Mouse (Mus musculus): ENCODE results near the gene Cdh13.

The Cdh13 gene

DNA sequence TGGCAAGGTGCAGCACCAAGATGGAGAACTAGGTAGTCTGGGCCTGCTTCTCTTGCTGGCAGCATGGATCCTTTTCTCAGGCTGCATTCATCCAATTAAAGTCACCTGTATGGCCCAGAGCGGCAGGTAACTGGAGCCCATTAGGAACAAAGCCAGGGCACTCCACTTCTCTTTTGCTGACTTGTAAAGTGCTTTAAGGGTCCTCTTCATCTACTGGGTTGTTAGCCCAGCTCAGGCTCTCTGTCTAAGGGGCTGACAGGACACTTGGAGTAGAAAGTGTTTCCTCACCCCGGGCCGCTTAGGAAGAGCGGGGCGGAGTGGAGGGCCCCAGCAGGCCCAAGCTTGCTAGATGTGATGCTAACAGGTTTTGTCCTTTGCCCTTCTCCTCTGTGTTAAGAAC lies 12.9 kb downstream of the Cdh13 start:
- in situ Hi-C loops (cut with MboI, MseI) = no loop called here

DNA sequence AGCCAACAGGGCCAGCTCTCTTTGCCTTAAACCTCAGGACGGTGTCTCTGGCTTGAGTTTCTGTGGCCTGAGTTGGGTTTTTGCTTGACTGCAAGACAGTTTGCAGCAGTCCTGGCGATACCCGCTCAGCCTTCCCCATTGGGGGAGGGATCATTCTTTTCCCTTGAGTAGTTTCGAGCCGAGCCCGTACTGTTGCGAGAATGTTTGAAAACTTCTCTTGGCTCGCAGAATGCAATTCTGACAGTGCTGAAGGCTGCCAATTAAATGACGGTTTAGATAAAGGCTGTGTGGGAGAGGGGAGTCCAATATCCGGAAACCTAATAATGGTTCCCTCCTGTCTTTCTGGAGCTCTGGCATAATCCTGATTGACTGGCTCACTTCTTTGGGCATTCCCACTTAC lies 23.4 kb downstream of the Cdh13 start:
- in situ Hi-C loops (cut with MboI, MseI) = no loop called here

DNA sequence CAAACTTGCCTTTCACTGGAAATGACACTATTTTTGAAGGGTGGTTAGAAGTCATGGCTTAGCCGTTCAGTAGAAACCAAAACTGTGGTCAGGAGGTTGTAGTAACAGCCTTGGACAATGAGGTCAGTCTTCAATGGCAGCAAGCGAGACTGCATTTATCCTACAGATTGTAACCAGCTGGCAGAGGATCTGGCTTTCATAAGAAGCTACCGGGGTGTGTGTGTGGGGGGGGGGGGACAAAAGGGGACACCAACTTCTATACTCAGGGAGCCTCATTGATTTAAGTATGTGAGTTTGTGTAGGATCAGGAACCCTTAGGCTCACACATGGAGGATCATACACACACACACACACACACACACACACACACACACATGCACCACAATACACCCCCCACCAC lies 25.6 kb downstream of the Cdh13 start:
- in situ Hi-C loops (cut with MboI, MseI) = no loop called here

DNA sequence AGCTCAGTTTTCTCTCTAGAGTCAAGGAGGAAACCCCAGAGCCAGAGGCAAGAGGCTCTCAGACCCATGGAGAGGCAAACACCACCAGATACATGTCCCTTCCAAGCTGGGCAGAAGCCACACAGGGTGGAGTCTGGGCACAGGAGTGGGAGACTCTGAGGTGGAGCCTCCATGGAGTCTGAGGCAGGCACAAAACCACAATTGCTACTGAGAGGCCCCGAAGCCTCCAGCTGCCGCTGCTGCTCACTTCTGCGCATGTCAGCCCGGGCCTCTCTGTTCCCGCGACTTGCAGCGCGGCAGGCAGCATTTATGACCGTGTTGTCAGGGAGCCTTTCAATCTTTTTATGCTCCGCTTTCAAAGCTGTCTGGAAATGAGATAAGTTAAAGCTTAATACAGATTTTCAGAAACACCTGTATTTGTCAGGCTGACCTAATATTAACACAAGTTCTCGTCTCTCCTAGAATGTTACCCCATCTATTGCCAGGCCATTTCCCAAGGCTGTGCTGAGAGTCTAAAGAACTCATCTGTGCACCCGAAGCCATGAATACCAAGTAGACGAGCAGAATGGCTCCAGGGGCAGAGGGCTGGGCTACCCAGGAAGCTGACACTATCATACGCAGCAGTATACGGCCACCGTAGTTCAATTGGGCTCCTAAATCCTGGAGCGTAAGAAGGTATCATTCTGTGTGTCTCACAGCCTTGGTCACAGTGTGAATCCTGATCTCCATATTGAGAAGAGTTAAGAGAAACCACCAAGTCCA lies 30.1 kb downstream of the Cdh13 start:
- in situ Hi-C loops (cut with MboI, MseI) = no loop called here

DNA sequence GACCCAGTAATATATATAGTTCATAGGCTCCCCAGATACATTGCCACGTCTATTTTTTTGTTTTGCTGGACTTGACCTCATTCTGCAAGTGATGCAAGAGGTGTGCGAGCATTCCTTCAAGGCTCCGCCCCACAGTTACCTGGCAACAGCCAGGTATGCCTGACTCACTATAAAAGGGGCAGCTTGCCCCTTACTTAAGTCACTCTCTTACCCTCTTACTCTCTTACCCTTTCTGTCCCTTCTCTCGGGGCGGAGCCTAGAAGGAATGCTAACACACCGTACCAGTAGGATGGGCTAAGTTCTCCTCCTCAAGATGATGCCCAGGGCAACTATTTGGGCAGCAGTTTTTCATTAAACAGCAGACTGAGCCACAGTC lies 30.6 kb downstream of the Cdh13 start:
- in situ Hi-C loops (cut with MboI, MseI) = no loop called here

DNA sequence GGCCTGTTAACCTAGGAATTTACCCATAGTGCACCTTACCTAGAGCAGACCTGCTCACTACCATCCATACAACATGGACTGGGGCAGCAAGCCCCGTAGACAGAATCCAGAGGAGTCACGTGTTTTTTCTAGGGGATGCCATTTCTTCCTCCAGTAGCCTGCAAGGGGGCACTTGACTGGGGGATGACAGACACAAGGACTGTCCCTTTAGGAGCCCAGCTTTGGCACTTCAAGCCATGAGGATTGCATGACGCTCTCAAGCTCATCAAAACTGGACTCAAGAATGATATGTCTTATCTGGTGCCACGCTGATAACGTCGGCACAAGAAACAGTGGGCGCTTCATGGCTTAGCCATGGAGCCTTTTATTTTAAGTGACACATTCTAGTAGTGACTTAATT lies 31.4 kb downstream of the Cdh13 start:
- in situ Hi-C loops (cut with MboI, MseI) = no loop called here

DNA sequence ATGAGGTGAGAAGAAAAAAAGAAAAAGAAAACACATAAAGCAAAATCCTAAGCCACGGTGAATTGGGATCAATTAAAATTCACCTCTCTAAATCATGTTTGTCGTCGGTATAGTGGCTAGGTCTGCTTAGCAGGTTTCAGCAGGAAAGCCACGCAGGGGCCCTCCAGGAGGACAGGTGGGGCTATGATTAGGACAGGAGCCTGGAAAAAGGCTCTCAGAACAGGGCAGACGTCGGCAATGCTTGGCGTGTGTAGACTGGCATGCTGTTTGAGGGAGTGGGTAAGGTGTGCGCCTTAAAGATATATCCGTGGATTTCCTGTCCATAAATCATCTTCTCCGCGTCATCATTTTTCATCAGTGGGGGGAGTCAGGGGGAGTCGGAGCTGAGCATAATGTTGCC lies 32.9 kb downstream of the Cdh13 start:
- in situ Hi-C loops (cut with MboI, MseI) = no loop called here

DNA sequence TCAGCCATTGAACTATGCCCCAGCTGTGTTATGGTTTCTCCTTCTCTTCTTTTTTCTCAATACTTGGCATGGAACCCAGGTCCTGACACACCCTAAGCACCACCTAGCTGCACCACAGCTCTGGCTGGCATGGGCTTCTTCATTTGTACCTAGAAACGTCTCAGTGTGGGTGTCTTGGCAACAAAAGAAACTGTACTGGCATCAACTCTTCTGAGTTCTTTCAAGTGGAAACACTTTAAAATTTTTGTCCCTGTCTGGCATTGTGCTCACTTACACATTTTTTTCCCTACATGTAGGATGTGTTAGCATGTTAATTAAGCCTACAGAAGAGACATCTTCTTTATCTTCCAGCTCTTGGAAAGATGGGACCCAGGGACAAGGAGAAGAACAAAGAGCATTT lies 37.0 kb downstream of the Cdh13 start:
- in situ Hi-C loops (cut with MboI, MseI) = no loop called here

DNA sequence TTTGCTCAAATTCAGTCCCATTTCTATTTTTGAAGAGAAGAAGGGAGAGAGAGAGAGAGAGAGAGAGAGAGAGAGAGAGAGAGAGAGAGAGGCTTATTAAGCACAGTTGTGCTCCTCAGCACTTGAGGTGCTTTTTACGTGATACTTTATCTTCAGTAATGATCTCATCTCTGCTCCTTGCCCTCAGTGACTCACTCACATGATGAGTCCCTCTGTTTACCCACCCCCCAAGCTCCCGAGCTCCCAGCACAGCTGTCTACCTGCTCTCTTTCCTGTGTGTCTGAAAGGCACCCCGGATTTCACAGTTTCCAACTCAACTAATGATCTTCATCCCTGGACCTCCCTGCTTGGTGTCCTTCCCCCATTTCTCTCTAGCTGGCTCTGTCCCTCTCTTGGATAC lies 39.9 kb downstream of the Cdh13 start:
- in situ Hi-C loops (cut with MboI, MseI) = no loop called here

DNA sequence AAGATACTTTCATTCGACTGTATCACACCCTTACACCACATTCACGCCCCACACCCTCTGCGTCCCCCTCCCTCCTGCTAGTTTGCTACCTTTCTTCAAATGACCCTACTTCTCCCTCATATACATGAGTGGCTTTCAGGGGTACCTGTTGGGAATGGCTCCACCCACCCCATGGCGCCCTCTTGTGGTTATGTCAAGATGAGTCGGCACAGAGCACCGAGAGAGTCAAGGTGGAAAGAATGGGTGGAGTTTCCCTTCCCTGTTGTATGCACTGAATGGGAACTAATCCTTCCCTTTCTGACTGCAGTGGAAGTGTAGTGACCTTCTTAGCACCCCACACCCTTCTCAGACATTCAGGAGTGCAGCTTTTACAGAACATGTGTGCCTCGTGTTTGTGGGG lies 51.4 kb downstream of the Cdh13 start:
- in situ Hi-C loops (cut with MboI, MseI) = no loop called here

DNA sequence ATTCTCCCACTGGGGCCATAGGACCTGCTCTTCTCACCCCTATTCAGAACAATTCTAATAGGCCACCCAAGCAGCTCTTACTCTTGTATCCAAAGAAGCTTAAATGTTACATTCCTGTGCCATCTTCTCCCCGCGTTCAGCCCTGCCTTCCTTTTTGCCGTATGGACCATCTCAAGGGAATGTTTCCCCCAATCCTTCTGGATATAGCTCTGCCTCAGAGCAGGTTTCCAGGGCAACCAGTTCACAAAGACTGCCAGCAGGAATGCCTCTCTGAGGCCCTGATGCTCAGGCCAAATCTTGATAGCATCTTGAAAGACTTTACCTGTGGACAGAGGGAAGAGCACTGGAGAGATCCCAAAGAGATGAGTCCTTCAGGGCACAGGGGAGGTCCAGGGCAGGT lies 56.2 kb downstream of the Cdh13 start:
- in situ Hi-C loops (cut with MboI, MseI) = loop anchor here in 1 of 2 experiments (10.0 kb wide), 1 partner anchor 1625 kb away; no protein-coding TSS in a partner anchor

DNA sequence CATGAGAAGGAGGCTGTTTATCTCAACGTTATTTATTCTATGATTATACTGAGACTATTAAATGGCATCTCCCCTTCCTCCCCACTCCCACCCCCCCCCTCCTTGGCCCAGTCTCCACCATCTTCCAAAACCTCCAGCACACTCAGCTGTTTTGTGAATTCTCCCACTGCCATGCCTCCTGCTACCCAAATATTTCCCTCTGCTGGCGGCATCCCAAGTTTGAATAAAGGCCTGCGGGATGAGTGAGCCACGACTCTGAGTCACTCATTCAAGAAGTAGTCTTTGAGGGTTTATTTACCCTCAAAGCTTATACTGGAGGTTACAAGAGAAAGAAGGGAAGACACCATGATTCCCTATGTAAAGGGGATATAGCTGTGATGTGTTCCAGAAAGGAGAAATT lies 59.7 kb downstream of the Cdh13 start:
- in situ Hi-C loops (cut with MboI, MseI) = loop anchor here in 1 of 2 experiments (10.0 kb wide), 1 partner anchor 1628 kb away; no protein-coding TSS in a partner anchor

DNA sequence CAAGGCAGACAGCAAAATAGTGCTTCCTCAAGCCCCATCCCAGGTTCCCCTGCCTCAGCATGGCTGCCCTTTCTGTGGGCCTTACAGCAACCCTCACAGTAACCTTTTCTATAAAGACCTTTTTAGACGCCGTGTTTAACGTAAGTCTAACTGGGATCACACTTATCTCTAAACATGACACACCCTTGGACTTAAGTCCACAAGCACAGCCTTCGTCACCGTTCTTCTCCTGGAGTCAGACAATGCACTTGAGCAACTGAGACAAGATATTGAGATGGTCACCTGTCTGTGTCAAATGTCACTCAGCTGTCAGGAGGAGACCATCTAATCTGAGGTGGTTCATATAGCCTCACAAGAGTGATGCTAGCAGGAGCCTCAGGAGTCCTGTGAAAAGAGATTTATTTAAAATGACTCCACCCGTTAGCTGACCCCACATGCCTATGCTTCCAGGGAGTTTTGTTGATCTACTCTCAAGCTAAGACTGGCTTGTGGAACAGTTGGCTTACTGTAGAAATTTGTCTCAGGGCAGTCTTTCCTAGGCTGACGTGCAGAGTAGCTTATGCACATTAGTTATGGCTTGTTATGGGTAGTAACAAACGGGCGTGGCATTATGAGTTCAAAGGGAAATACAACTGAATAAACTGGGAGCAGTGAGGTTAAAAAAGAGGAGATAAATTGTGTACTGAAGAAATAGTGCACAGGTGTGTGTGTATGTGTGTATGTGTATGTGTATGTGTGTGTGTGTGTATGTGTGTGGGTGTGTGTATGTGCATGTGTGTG lies 65.4 kb downstream of the Cdh13 start:
- in situ Hi-C loops (cut with MboI, MseI) = loop anchor here (5.0 to 10.0 kb wide), 2 partner anchors 103 to 1634 kb away; no protein-coding TSS in a partner anchor

DNA sequence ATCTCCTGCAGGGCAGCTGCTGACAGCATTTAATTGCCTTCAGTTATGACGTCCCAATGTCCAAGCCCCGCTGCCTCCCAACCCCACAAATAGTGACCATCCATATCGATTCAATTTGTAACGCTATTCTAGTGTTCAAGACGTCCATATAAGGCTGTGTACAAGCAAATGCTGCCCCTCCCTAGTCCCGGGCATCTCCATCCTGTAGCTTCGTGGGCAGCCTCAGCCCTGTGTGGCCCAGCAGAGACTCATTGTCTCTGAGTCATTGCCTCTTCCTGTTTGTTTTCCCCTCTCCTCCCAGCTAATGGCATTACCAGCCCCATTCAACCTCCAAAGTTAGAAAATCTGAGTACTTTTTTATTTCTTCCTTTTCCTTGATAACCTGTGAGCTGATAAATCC lies 66.6 kb downstream of the Cdh13 start:
- in situ Hi-C loops (cut with MboI, MseI) = no loop called here

DNA sequence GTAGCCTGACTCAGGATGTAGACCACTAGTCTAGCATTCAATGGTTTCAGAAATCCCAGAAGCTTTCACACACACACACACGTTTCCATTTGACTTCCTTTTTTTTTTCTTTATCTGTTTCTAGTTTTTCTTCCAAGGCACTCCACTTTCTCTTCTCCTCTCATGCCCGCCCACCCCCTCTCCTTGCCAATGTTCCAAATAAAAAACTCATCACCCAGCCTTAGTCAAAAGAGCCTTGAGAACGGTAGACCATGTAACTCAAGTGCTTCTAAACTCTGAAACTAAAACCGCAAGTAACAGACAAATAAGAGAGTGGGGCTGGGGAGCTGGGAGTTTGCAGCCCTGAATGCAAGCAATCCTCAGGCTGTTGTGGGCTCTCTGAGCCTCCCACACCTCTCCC lies 69.5 kb downstream of the Cdh13 start:
- in situ Hi-C loops (cut with MboI, MseI) = no loop called here

DNA sequence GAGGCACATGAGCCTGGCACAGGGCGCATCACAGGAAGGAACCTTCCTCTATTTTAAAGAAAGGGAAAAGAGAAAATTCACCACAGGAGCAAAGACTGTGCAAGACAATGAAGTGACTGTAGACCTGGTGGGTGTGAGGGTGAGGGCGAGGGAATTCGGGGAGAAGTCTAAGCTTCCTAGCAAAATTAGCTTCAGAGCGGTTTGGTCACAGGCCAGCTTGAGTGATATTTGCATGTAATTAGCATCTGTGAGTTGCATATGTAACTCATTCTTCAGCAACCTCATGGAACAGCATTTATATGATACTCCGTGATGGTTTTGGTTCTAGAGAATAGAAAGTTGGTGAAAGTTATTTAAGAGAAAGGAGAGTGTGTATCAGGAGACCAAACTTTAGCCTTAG lies 73.5 kb downstream of the Cdh13 start:
- in situ Hi-C loops (cut with MboI, MseI) = no loop called here

DNA sequence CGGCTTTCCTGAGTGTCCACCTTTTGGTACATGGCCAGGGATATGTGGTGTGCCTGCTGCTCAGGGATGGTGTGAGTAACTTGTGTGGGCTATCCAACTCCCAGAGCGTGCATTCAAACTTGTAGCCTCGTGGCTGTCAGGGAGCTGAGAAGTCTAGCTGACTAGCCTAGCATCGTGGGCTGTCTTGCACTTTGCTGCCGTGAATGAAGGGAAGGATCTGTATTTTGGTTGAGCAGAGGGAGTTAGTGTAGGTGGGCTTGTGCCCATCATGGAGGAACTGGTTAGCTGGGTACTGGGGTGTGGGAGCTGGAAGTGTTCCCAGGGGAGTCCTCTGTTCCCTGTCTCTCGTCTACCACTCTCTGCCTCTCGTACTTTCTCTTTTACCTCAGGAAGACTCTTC lies 74.1 kb downstream of the Cdh13 start:
- in situ Hi-C loops (cut with MboI, MseI) = no loop called here

DNA sequence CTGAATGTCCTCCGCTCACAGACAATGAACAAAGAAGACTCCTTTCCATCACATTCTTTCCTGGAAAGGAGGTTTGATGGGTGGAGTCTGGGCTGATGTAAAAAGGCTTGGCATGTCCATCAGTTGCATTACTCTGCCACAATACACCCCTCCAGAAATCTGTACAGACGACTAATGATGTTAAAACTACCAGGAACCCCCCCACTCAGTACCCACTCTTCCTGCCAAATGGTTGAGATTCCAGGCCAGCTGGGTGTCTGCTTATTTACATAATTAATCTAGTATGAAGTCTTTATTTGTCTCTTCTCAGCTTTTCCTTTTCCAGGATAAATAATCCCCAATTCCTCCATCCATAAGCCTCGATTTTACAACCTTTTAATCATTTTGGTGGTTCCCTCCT lies 80.2 kb downstream of the Cdh13 start:
- in situ Hi-C loops (cut with MboI, MseI) = no loop called here

DNA sequence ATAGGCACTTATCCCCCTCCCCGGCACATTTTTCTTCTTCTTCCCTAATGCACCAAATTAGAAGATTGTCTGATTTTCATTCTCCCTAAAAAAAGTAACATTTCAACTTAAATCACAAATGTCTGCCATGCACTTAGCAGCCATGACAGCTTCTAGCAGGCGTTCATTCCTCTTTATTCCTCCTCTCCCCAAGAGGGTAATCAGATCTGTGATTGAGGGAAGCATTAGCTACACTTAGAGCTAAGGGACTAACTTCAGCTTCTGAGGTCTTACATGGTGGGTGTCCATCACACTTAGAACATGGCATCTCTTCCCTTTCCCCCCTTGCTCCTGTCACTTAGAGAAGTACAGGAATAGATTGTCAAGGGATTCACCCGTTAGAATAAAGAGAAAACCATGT lies 89.6 kb downstream of the Cdh13 start:
- in situ Hi-C loops (cut with MboI, MseI) = no loop called here

DNA sequence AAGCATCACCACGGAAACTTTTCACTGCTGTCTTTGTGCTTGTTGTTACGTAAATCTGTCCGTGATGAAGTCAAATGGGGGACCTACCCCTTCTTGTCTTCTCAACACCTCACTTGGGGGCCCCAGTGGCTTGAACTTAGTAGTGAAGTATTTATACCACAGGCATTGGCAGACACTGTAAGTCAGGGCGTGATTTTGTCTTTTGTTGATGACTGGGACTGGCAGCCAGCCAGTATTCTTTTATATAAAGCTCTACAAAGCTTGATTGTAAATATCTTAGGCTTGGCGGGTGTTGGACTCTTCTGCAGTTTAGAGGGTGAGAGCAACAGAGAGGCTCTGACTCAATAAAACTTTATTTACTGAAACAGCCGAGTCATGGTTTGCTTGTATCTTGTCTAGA lies 91.2 kb downstream of the Cdh13 start:
- in situ Hi-C loops (cut with MboI, MseI) = no loop called here

DNA sequence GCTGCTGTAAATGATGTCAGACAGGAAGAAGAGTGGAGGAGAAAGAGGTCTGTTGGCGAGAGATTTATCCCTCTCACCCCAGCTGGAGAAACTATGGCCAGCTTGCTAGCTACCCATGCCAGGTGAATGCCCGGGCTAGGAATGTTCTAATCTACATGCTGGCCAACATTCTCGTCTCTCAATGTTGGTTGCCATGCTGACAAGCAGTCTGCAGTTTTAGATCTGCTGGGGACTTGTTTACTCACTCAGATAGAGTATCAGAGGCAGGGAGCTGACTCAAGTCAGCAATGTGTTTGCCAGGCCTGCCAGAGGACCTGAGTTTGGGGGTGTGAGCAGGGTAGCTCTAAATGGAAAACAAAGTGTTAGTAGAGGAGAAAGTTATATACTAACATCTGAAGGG lies 93.3 kb downstream of the Cdh13 start:
- in situ Hi-C loops (cut with MboI, MseI) = no loop called here

DNA sequence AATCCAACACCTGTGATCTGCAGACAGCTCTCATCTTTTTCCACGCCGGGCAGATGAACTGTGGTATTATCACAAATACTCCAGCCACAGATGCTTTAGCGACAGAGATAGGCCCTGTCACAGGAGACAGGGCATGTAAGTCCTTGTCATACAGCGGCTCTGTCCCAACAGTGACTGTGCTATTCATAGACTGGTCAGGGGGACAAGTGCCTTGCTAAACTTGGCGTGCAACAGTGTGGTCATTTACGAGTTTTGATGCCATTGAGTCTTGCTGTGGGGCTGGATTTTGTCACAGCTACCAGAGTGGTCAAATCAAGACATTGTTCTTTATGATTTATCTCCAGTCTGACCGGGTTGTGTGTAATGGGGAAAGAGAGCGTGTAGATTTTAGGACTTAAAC lies 95.5 kb downstream of the Cdh13 start:
- in situ Hi-C loops (cut with MboI, MseI) = no loop called here

DNA sequence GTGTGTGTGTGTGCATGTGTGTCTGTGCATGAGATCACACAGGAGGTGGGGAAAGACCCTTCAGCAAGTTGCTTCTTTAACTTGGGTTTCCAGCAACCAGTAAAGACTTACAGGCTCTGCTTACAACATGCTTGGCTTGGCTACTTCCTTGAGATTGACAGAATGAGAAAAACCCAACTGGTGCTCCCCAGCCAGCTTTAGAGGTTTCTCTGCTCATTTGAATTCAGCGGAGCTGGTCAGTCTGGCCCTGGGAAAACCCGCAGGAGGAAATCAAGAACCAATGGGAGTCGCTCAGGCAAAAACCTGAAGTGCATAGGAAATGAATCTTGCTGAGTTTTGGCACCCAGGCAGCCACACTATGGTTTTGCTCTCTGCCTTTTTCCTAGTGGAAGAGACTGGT lies 96.1 kb downstream of the Cdh13 start:
- in situ Hi-C loops (cut with MboI, MseI) = no loop called here
